Mouse (Mus musculus) CD4-positive helper T cell, adult 2 months (primary cell): ENCODE results near the gene Nck2.

Experiments used
- DNase-seq: peaks from one replicate; pipeline ENCODE4 v3.0.0-alpha.2; 2012; ENCODE audit warnings: low read depth, missing footprints, low spot score

Gene Nck2

DNA sequence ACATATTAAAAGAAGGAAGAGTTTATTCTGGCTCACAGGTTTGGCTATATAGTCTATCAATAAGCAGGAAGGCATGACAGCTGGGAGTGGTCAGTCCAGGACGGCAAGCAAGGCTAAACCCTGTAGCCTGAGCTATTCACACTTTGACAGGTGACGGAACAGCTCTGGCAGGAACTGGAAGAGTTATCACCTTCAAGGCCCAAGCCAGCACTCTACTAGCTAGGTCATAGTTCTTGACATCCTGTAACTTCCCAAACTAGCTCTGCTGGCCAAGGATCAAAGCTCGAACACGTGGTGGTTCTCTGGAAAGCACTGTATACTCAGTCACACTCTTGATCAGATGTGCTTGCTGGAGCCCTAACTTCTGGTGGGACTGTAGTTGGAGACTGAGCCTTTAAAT, 10.5 kb upstream of the Nck2 start:
- no peak for DNase-seq

GRCm38 (mm10) chr1:43436554-43436953, 7.8 kb upstream of the Nck2 start:
- DNase-seq, result no peak

DNA sequence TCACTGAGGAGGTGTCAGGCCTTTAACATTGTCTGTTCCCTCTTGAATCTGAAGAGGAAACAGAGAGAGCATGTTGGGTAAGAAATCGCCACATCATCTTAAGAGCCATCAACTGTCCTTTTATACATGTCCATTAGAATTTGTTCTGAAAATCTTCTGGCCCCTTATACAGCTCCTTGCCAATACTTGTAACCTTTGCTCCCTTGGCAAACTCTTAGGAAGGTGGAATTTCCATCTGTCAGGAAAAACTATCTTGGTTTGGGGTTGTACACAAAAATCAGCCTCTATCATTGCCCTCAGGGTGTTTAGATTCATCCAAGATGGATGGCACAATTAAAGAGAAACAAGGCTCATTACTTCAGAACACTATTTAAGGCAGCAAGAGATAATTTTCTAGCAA, 5.1 kb upstream of the Nck2 start:
- no peak for DNase-seq

DNA sequence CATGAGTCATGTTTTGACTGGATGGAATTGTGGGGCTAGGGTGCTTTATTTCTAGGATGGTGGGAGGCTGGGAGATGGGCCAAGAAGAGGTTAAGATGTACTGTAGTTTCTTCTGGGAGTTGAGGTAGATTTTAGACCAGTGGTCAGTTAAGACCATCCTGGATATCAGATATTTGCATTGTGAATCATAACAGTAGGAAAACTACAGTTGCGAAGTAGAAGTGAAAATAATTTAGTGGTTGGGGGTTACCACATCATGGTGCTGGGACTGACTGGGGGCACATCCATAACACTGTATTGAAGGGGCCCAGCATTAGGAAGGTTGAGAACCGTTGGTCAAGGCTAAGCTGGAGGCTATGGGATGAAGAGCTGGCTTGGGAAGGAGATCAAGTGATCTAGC, 1.8 kb upstream of the Nck2 start:
- no peak for DNase-seq

DNA sequence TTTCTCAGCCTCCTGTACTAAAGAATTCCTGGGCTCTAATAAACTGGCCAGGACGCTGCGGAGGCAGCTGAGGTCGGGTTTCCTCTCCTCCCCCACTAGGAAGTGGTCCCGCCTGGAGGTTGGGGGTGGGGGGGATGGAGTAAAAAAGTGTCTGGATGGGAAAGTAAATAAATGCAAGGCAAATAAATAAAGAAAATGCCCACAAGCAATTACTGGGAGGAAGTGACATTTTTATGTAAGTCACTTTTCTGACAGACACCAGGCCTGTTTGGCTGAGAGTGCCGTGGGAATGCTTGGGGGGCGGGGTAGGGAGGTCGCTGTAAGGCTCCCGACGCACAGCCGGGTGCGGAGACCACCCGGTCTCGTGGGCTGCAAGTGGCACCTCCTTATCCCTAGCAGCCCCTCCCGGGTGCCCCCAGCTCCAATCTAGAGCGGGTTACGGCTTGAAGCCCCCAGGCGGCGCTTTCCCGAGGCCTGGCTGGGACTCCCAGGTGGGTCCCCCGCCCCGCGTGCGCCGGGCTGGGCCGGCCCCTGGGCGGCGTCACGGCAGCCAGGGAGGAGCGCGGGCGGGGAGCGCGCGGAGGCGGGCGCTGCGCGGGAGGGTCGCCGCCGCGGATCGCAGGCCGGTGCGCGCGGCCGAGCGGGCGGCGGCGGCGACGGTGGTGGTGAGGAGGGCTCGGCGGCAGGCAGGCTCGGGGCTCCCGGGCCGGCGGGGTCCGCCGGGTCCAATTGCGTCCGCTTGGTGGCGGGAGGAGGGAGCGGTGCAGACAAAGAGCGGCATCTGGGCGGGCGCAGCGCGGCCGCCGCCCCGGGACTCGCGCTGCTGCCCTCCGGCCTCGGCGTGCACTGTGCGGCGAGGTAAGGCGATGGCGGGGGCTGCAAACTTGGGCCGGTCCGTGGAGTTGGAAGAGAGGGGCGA, 1.1 kb downstream of the Nck2 start:
- DNase-seq, result peak; percentile 82

DNA sequence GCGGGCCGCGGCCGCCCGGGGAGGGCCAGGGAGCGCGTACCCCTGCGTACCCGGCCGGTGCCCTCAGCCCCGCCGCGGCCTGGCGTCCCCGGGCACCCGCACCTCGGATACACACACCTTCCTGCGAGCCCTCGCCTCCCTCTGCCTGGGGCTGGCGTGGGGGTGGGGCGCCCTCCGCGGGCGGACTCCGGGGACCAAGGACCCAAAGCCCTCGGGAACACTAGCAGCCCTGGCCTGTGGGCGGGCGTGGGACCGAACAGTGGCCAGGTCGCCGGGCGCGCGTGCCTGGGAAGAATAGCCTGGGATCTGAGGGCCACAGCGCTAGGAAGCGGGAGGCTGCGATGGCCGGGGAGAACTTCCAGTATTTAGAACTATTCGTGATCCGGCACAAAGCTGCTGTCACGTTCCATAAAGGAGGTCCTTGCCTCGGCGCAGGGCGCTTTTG, 1.7 kb downstream of the Nck2 start:
- peak; percentile 66 for DNase-seq

- no peak for DNase-seq
Observed at GRCm38 (mm10) chr1:43446731-43447601, 2.6 kb downstream of the Nck2 start.

DNA sequence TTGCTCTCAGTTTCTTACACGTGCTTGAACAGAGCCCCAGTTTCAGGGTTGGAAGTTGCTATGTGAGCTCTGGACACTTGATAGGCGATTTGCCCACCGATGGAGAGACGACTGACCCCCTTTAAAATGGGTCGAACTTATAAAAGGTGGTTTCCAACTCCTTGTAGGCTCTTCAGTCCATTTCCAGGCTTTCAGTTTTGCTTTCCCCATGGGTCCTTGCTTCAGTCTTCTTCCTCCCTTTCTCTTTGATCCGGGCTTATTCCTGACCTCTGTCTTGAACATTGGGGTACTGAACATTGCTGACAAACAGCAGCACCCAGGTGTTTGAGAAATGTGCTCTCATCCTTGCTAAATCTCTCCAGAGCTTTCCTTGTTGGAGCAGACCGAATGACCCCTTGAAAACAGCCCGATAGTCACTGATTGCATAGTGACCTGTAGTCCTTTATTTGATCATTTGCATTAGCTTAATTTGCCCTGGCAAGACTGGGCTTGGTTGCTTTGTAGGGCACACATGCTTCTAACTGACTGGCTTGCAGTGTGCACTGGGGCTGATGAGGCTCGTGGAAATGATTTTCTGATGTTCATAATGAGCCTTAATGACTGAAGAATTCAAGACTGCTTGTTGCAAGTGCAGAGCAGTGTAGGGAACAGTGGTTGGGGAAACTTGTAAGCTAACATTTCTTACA, 3.4 kb downstream of the Nck2 start:
- no peak for DNase-seq

- DNase-seq, result no peak
Observed at GRCm38 (mm10) chr1:43450811-43451210, 6.4 kb downstream of the Nck2 start.

- no peak for DNase-seq
Observed at GRCm38 (mm10) chr1:43453683-43454082, 9.3 kb downstream of the Nck2 start.

DNA sequence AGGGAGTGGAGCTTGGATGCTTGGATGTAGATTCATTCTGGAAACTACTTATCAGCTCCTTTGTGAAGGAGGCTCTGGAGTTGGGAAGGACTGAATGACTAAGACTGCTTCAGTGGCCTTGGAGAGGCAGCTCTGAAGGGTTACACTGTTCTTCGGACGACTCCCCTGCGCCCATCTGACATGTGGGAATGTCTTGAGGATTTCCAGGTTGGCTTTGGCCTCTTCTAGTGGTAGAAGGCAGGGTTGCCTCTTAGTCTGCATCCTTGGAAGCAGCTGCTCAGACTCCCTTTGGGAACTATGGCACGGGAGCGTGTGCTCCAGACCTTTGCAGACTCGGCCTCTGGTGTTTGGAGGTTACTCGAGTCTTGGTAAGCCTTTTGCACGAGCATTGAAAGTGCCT, 10.4 kb downstream of the Nck2 start:
- no peak for DNase-seq

GRCm38 (mm10) chr1:43455196-43455595, 10.8 kb downstream of the Nck2 start:
- DNase-seq, result no peak

- peak; percentile 61 for DNase-seq
Observed at GRCm38 (mm10) chr1:43457012-43457766, 12.8 kb downstream of the Nck2 start.

- no peak for DNase-seq
Observed at GRCm38 (mm10) chr1:43460468-43460867, 16.1 kb downstream of the Nck2 start.

- DNase-seq, result no peak
Observed at GRCm38 (mm10) chr1:43462666-43463065, 18.3 kb downstream of the Nck2 start.

DNA sequence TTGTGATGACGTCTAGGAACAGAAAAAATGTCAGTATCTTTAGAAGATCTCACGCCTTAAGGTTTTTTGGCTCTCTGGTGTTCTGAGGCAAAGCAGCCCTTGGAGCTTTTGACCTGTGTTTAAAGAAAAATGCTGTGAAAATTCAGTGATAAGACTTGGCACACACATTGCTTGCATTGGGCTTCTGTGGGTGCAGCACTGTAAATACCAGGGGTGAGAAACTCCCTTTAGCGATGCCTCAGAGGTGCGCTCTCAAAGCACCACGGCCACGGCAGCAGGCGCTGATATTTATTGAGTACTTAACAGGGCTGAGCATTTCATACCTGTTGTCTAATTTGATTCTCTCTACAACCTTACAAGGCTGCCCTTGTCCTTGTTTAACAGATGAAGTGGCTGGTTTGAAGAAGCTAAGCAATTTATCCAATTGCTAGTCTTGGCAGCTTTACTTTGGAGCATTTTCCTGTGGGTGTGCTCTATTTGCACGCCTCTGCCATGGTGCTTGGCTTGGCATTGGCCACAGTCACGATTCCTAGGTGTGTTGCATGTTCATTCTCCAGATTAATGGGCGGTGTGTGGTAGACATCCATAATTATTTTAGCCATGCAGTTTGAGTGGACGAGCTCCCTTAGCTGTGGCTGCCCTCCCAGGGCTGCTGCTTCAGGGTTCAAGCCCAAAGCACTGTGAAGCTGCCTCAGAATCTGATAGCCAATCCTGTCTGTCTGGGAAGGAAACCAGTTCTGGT, 19.7 kb downstream of the Nck2 start:
- peak; percentile 59 for DNase-seq

- peak; percentile 81 for DNase-seq
Observed at GRCm38 (mm10) chr1:43464976-43465375, 20.6 kb downstream of the Nck2 start.

GRCm38 (mm10) chr1:43465957-43466624, 21.7 kb downstream of the Nck2 start:
- DNase-seq, result no peak

GRCm38 (mm10) chr1:43467656-43468055, 23.3 kb downstream of the Nck2 start:
- peak; percentile 69 for DNase-seq

- no peak for DNase-seq
Observed at GRCm38 (mm10) chr1:43468207-43468606, 23.8 kb downstream of the Nck2 start.
